Mouse (Mus musculus): ENCODE data around the gene Ccdc174. TPM values are rescaled to one million over a fixed set of nuclear protein-coding genes. Genes with fewer than 3 reads are reported as not detected.

Gene Ccdc174
- polyA plus RNA-seq, 1 experiment from 2014 or later = 10.1 TPM

- H3K27me3 ChIP-seq (ENCODE audit: control insufficient read depth, insufficient read depth, low read depth, low read length) = no peaks in the 10 kb centered on the region
- H3K4me1 ChIP-seq (ENCODE audit: control insufficient read depth, low read depth, low read length) = no peaks in the 10 kb centered on the region
- WGBS (ENCODE audit: insufficient replicate concordance) = 26% methylated on average over 5 of the region's 5 CpGs
- H3K4me3 ChIP-seq (ENCODE audit: low read depth, low read length) = no peak overlapping the region
- H3K27ac ChIP-seq (ENCODE audit: low read length) = no peak overlapping the region
- no peak for ATAC-seq (ENCODE audit: low read depth)
- no peaks in the 10 kb centered on the region for H3K9me3 ChIP-seq (replicated peaks; ENCODE audit: control insufficient read depth, low read length)
- H3K9ac ChIP-seq (ENCODE audit: low read depth, low read length) = no peak overlapping the region
- no peaks in the 10 kb centered on the region for H3K36me3 ChIP-seq (ENCODE audit: control insufficient read depth, insufficient read depth)
- H3K4me2 ChIP-seq (ENCODE audit: low read depth, low read length) = no peak overlapping the region
These were observed 13.3 kb upstream of the Ccdc174 start for GRCm38 (mm10) chr6:91864595-91864994.

- H3K9ac ChIP-seq (ENCODE audit: low read depth, low read length) = no peak overlapping the region
- H3K9me3 ChIP-seq (replicated peaks; ENCODE audit: control insufficient read depth, low read length) = no peaks in the 10 kb centered on the region
- no peaks in the 10 kb centered on the region for H3K27me3 ChIP-seq (ENCODE audit: control insufficient read depth, insufficient read depth, low read depth, low read length)
- 72% methylated on average over 11 of the region's 11 CpGs for WGBS (ENCODE audit: insufficient replicate concordance)
- no peaks in the 10 kb centered on the region for H3K4me1 ChIP-seq (ENCODE audit: control insufficient read depth, low read depth, low read length)
- no peak overlapping the region for H3K4me3 ChIP-seq (ENCODE audit: low read depth, low read length)
- H3K36me3 ChIP-seq (ENCODE audit: control insufficient read depth, insufficient read depth) = no peaks in the 10 kb centered on the region
- no peak overlapping the region for H3K27ac ChIP-seq (ENCODE audit: low read length)
- ATAC-seq (ENCODE audit: low read depth) = no peak
- no peak overlapping the region for H3K4me2 ChIP-seq (ENCODE audit: low read depth, low read length)
These were observed 12.3 kb upstream of the Ccdc174 start for GRCm38 (mm10) chr6:91865601-91866000.

GRCm38 (mm10) chr6:91868091-91868490 lies 9.8 kb upstream of the Ccdc174 start:
- Histone ChIP-seq H3K9me3 (replicated peaks; ENCODE audit: control insufficient read depth, low read length) (no peaks in the 10 kb centered on the region), H3K4me1 (ENCODE audit: control insufficient read depth, low read depth, low read length) (no peaks in the 10 kb centered on the region), H3K36me3 (ENCODE audit: control insufficient read depth, insufficient read depth) (no peaks in the 10 kb centered on the region), H3K9ac (ENCODE audit: low read depth, low read length) (no peak overlapping the region), H3K27me3 (ENCODE audit: control insufficient read depth, insufficient read depth, low read depth, low read length) (no peaks in the 10 kb centered on the region), H3K27ac (ENCODE audit: low read length) (no peak overlapping the region), H3K4me2 (ENCODE audit: low read depth, low read length) (no peak overlapping the region), H3K4me3 (ENCODE audit: low read depth, low read length) (no peak overlapping the region)
- WGBS (ENCODE audit: insufficient replicate concordance) = 68% methylated on average over 5 of the region's 5 CpGs
- ATAC-seq (ENCODE audit: low read depth) = no peak

- Histone ChIP-seq H3K9me3 (replicated peaks; ENCODE audit: control insufficient read depth, low read length) (no peaks in the 10 kb centered on the region), H3K4me1 (ENCODE audit: control insufficient read depth, low read depth, low read length) (no peaks in the 10 kb centered on the region), H3K9ac (ENCODE audit: low read depth, low read length) (no peak overlapping the region), H3K4me3 (ENCODE audit: low read depth, low read length) (no peak overlapping the region), H3K27ac (ENCODE audit: low read length) (no peak overlapping the region), H3K27me3 (ENCODE audit: control insufficient read depth, insufficient read depth, low read depth, low read length) (no peaks in the 10 kb centered on the region), H3K4me2 (ENCODE audit: low read depth, low read length) (no peak overlapping the region), H3K36me3 (ENCODE audit: control insufficient read depth, insufficient read depth) (no peaks in the 10 kb centered on the region)
- 23% methylated on average over 2 of the region's 2 CpGs for WGBS (ENCODE audit: insufficient replicate concordance)
- ATAC-seq (ENCODE audit: low read depth) = no peak
These were observed 5.1 kb upstream of the Ccdc174 start for GRCm38 (mm10) chr6:91872781-91873180.

- Histone ChIP-seq H3K4me2 (ENCODE audit: low read depth, low read length) (no peak overlapping the region), H3K27ac (ENCODE audit: low read length) (no peak overlapping the region), H3K9me3 (replicated peaks; ENCODE audit: control insufficient read depth, low read length) (no peaks in the 10 kb centered on the region), H3K4me1 (ENCODE audit: control insufficient read depth, low read depth, low read length) (peaks cover 1% of the 10 kb centered on the region), H3K9ac (ENCODE audit: low read depth, low read length) (no peak overlapping the region), H3K36me3 (ENCODE audit: control insufficient read depth, insufficient read depth) (peaks cover 17% of the 10 kb centered on the region), H3K4me3 (ENCODE audit: low read depth, low read length) (no peak overlapping the region), H3K27me3 (ENCODE audit: control insufficient read depth, insufficient read depth, low read depth, low read length) (no peaks in the 10 kb centered on the region)
- 0 out of 2 replicates have a peak, but pooled peaks have one; percentile 21 for ATAC-seq (ENCODE audit: low read depth)
- WGBS (ENCODE audit: insufficient replicate concordance) = 21% methylated on average over 2 of the region's 2 CpGs
These were observed 6.0 kb downstream of the Ccdc174 start for GRCm38 (mm10) chr6:91883859-91884258.

- Histone ChIP-seq H3K9ac (ENCODE audit: low read depth, low read length) (no peak overlapping the region), H3K9me3 (replicated peaks; ENCODE audit: control insufficient read depth, low read length) (no peaks in the 10 kb centered on the region), H3K4me2 (ENCODE audit: low read depth, low read length) (no peak overlapping the region), H3K27ac (ENCODE audit: low read length) (no peak overlapping the region), H3K4me3 (ENCODE audit: low read depth, low read length) (no peak overlapping the region), H3K36me3 (ENCODE audit: control insufficient read depth, insufficient read depth) (peaks cover 27% of the 10 kb centered on the region), H3K27me3 (ENCODE audit: control insufficient read depth, insufficient read depth, low read depth, low read length) (no peaks in the 10 kb centered on the region), H3K4me1 (ENCODE audit: control insufficient read depth, low read depth, low read length) (no peaks in the 10 kb centered on the region)
- WGBS (ENCODE audit: insufficient replicate concordance) = 65% methylated on average over 3 of the region's 3 CpGs
- no peak for ATAC-seq (ENCODE audit: low read depth)
These were observed 11.5 kb downstream of the Ccdc174 start for GRCm38 (mm10) chr6:91889255-91889906.

DNA sequence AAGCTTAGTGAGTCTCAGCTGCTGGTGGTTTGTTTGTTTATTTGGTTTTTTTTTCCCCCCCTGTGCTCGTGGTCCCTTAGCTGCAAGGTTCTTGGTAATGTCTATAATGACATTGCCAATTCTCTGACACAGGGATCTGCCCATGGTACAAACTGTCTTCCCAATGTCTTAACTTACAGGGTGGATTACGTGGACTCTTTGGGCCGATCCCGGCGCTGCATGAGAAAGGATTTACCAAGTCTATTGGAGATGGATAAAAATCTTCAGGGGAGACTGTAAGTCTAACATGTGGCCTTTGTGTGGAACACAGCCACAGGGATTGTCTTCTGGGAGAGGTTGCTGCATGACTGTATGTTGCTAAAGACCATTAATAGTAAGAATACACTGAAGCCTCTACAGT lies 12.8 kb downstream of the Ccdc174 start:
- Histone ChIP-seq H3K4me1 (ENCODE audit: control insufficient read depth, low read depth, low read length) (no peaks in the 10 kb centered on the region), H3K36me3 (ENCODE audit: control insufficient read depth, insufficient read depth) (peaks cover 33% of the 10 kb centered on the region), H3K4me2 (ENCODE audit: low read depth, low read length) (no peak overlapping the region), H3K9me3 (replicated peaks; ENCODE audit: control insufficient read depth, low read length) (no peaks in the 10 kb centered on the region), H3K9ac (ENCODE audit: low read depth, low read length) (no peak overlapping the region), H3K27me3 (ENCODE audit: control insufficient read depth, insufficient read depth, low read depth, low read length) (no peaks in the 10 kb centered on the region), H3K27ac (ENCODE audit: low read length) (no peak overlapping the region), H3K4me3 (ENCODE audit: low read depth, low read length) (no peak overlapping the region)
- ATAC-seq (ENCODE audit: low read depth) = no peak
- 83% methylated on average over 5 of the region's 5 CpGs for WGBS (ENCODE audit: insufficient replicate concordance)

GRCm38 (mm10) chr6:91891776-91892175 lies 13.9 kb downstream of the Ccdc174 start:
- Histone ChIP-seq H3K4me3 (ENCODE audit: low read depth, low read length) (no peak overlapping the region), H3K27ac (ENCODE audit: low read length) (no peak overlapping the region), H3K9me3 (replicated peaks; ENCODE audit: control insufficient read depth, low read length) (no peaks in the 10 kb centered on the region), H3K4me1 (ENCODE audit: control insufficient read depth, low read depth, low read length) (no peaks in the 10 kb centered on the region), H3K27me3 (ENCODE audit: control insufficient read depth, insufficient read depth, low read depth, low read length) (no peaks in the 10 kb centered on the region), H3K4me2 (ENCODE audit: low read depth, low read length) (no peak overlapping the region), H3K36me3 (ENCODE audit: control insufficient read depth, insufficient read depth) (peaks cover 33% of the 10 kb centered on the region), H3K9ac (ENCODE audit: low read depth, low read length) (no peak overlapping the region)
- 82% methylated on average over 2 of the region's 2 CpGs for WGBS (ENCODE audit: insufficient replicate concordance)
- ATAC-seq (ENCODE audit: low read depth) = no peak

DNA sequence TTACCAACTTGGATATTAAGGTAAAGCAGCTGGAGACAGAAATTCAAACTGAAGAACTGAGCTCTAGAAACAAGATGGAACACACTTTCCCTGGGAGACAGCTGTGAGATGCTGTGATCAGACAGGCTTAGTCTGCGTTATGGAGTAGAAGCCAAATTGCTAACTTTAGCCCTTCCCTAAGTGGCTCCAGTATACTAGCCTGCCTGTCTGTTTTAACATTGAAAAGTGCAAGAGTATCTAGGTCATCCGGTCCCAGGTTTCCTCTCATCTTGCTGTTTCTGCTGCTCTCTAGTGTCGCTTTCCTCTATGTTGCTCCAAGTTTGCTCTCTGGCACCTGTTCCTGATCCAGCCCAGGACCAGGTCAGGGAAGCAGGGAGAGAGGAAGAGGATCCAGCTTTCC lies 18.9 kb downstream of the Ccdc174 start:
- Histone ChIP-seq H3K4me3 (ENCODE audit: low read depth, low read length) (no peak overlapping the region), H3K4me1 (ENCODE audit: control insufficient read depth, low read depth, low read length) (no peaks in the 10 kb centered on the region), H3K9me3 (replicated peaks; ENCODE audit: control insufficient read depth, low read length) (no peaks in the 10 kb centered on the region), H3K27me3 (ENCODE audit: control insufficient read depth, insufficient read depth, low read depth, low read length) (no peaks in the 10 kb centered on the region), H3K27ac (ENCODE audit: low read length) (no peak overlapping the region), H3K9ac (ENCODE audit: low read depth, low read length) (no peak overlapping the region), H3K36me3 (ENCODE audit: control insufficient read depth, insufficient read depth) (peaks cover 48% of the 10 kb centered on the region), H3K4me2 (ENCODE audit: low read depth, low read length) (no peak overlapping the region)
- ATAC-seq (ENCODE audit: low read depth) = no peak
- WGBS (ENCODE audit: insufficient replicate concordance) = 85% methylated on average over 3 of the region's 3 CpGs

Measured in liver, embryonic 16.5 days (tissue).